Mouse (Mus musculus): Measurements from ENCODE around the gene Ech1.

Ech1 gene

GRCm38 (mm10) chr7:28862817-28863499 is 37.9 kb downstream of the Ech1 start:
- no peak for DNase-seq (ENCODE audit: low spot score)

DNA sequence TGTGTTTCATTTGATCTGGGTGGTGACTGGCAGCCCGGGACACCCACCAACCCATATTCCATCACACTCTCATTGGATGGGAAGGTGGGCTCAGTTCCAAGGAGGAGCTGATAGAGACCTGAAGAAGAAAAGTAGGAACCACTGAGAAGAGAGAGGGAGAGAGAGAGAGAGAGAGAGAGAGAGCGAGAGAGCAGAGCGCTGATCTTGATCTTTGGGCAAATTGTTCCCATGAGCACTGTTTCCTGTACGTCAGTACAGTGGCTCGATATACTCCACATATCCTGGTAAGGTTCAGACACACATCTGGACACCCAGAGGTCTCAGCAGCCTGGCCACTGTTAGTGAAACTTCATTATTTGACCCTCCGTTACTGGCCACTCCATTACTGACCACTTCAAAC is 38.5 kb downstream of the Ech1 start, which contains the start of gene Lgals7:
TSS of gene Lgals7 (plus strand) at position 314 of the 400 bp plus-strand sequence.
- no peak for DNase-seq (ENCODE audit: low spot score)

GRCm38 (mm10) chr7:28864288-28864750 is 39.3 kb downstream of the Ech1 start:
- no peak for DNase-seq (ENCODE audit: low spot score)

DNA sequence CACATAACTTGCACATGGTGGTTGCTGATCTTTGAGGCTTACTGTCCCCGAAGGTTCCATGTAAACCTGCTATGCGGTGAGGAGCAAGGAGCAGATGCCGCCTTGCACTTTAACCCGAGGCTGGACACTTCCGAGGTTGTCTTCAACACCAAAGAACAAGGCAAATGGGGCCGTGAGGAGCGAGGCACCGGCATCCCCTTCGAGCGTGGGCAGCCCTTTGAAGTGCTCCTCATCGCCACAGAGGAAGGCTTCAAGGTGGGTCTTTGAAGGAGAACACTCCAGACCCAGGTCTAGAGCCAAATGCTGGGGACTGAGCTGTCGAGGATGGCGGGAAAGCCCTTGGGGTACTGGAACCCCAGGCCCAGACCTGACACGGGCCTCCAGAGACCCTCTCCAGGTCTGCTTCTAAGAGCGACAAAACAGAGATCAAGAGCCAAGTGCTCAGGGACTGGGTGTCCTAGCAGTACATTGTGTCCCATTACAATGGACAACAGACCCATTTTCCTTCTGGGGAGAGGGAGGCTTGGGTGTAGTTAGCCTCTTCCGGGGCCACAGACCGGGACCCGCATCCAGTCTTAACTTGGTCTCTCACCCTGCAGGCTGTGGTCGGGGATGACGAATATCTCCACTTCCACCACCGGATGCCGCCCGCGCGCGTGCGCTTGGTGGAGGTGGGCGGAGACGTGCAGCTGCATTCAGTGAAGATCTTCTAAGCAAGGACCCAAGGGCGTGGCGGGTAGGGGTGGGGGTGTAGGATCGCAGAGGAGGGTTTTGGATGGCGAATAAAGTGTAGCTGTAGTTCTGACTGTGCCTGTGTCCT is 40.7 kb downstream of the Ech1 start:
- DNase-seq (ENCODE audit: low spot score) = peak; percentile 81

DNA sequence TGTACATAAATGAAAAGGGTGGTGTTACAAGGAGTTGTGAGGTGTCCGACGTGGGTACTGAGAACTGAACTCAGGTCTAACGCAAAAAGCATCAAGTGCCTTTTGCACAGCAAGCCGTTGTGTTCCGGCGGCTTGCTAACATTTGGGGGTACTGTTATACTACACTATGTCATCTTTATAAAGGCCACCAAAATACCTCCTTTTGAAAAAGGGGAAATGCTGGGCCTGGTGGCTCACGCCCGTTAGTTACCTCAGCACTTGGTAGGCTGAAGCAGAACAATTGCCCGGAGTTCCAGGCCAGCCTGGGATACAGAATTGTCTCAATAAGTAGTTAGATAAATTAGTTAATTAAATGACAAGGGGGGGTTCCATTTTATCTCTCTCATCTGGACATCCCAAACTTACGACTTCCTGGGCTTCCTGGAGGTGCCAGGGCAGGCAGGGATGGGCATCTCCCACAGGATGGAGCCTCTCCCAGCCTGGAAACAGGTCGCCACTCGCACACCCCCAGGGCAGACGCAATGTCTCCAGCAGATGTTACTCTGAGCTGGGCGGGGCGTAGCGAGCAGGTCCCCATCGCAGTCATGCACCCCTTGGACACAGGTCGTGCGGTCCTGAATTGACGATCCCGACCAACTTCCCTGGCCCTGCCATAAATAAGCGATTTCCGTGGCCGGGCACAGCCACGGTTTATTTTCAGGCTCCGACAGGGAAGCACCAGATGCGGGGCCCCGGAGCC is 41.9 kb downstream of the Ech1 start:
- no peak for DNase-seq (ENCODE audit: low spot score)

GRCm38 (mm10) chr7:28867508-28868340 is 42.7 kb downstream of the Ech1 start:
- DNase-seq (ENCODE audit: low spot score) = peak; percentile 80

- no peak for DNase-seq (ENCODE audit: low spot score)
Measured at GRCm38 (mm10) chr7:28870901-28871664, 46.1 kb downstream of the Ech1 start.

DNA sequence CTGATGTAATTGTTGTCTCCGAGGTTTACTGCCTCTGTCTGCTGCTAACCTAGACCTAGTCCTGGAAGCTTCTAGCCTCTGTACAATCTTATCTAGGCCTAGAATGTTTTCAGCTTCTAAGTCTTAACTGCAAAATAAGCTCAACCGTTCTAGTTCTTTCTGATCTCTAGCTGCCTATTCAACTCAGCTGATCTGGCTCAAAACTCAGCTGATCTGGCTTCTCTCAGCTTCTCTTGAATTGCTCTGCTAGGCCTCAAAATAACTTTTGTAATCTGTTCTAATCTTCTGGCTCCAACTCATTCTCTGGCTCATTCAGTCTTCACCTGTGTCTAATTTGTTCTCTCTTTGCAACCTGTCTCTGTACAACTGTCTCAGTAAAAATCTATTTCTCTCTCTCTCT is 49.5 kb downstream of the Ech1 start:
- DNase-seq (ENCODE audit: low spot score) = no peak

DNA sequence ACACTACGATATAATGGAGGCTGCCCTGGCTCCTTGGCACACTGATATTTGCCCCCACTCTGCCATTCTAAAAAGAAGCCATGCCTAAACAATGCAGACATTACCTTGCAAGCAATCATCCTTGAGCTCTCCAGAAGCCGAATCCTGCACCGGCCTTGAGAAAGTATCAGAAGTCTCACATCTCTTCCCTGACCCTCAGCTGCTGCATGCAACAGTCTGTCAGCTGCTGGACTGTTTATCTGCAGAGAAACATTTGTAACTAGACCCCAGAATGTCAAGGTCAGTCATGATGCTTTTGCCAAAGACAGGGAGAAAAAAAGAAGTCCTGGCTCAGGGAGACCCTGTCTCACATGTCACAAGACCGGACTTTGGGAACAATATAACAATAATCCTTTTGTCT is 51.1 kb downstream of the Ech1 start:
- no peak for DNase-seq (ENCODE audit: low spot score)

DNA sequence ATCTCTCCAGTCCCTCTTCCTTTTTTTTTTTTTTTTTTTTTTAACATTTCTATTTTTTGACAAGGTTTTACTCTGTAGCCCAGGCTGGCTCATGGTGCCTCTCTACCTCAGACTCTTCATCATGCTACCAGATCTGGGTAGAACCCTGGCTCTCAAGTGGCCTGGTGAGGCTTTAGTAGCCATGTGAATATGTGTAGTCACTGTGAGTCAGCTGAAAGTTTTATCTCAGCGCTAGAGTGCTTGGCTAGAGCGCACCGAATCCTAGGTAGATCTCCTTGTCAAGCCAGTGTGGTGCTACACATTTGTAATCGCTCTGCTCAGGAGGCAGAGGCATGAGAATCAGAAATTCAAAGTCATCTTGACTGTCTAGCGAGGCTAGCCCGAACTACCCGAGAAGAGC is 52.1 kb downstream of the Ech1 start:
- DNase-seq (ENCODE audit: low spot score) = no peak

DNA sequence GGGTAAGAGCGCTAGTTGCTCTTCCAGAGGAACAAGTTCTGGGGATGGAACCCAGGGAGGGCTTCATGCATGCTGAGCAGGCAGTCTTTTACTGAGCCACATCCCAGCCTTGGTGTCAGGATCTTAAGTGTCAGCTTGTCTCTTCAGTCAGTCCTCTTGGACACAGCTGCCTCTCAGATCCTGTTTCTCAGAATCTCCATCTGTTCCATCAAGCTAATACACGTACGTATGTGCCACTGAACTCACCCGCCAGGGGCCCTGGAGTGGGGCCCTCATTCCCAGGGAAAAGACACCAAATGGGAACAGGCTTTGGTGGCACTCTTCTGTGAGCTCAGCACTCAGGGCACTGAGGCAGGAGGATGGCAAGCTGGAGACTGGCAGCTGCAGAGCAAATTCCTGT is 52.8 kb downstream of the Ech1 start:
- DNase-seq (ENCODE audit: low spot score) = no peak

DNA sequence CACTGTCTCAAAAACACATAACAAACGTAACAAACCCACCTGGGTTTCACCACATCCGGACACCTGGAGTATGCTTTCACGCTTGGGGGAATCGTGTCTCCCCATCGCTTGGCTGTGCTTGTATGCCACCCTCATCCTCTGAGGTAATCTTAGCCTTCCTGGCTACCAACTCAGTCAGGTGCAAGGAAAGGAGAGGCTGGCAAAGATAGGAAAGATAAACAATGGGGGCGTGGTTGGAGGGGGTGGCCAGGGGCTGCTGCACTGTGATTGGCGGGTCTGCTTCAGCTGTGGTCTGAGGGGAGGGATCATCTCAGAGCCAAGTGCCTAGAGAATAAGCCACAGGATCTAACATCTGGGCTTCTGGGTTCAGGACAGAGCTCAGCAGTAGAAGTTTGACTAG is 54.6 kb downstream of the Ech1 start:
- DNase-seq (ENCODE audit: low spot score) = no peak

GRCm38 (mm10) chr7:28880554-28880953 is 55.5 kb downstream of the Ech1 start:
- DNase-seq (ENCODE audit: low spot score) = no peak

GRCm38 (mm10) chr7:28881199-28881598 is 56.2 kb downstream of the Ech1 start, which contains the start of gene Capn12:
Capn12 (plus strand) TSS chr7:28881422.
- no peak for DNase-seq (ENCODE audit: low spot score)
